ENCODE assay signal across 8 mouse cellular contexts in genomic region chr10:54117763-54118162, GRCm38 (mm10). TPM values are rescaled to one million over a fixed set of nuclear protein-coding genes. Genes with fewer than 3 reads are reported as not detected.
DNase-seq lines count a peak whose midpoint lies in the region; ATAC-seq and TF ChIP-seq lines count a peak whose summit lies in the region.

No protein-coding gene starts in this region.

- intact Hi-C loops in heart, adult 2 months (cut with DNase I): no loop called here

- WGBS in embryonic facial prominence, embryonic 11.5 days: 70% methylated on average over 4 of the region's 4 CpGs
- WGBS in embryonic facial prominence, embryonic 10.5 days: 79% methylated on average over 4 of the region's 4 CpGs
- WGBS in heart, adult 2 months: 29% methylated on average over 4 of the region's 4 CpGs
- 50% methylated on average over 4 of the region's 4 CpGs for WGBS in kidney, postnatal 0 days
- WGBS in lung, embryonic 14.5 days: 42% methylated on average over 4 of the region's 4 CpGs

- H3K9me3 ChIP-seq in embryonic facial prominence, embryonic 11.5 days (replicated peaks; ENCODE audit: control insufficient read depth, low read length): no peaks in the 10 kb centered on the region
- no peaks in the 10 kb centered on the region for H3K9me3 ChIP-seq in embryonic facial prominence, embryonic 10.5 days
- H3K9me3 ChIP-seq in kidney, postnatal 0 days (replicated peaks; ENCODE audit: low read length): no peaks in the 10 kb centered on the region
- H3K9me3 ChIP-seq in lung, embryonic 14.5 days (ENCODE audit: low read depth, low read length): no peaks in the 10 kb centered on the region

- TF ChIP-seq CTCF in heart, adult 2 months (IDR thresholded peaks at IDR 0.05): no peak
- TF ChIP-seq CTCF in kidney, postnatal 0 days (IDR thresholded peaks at IDR 0.05; ENCODE audit: low read depth): no peak
- TF ChIP-seq CTCF in lung, embryonic 14.5 days (IDR thresholded peaks at IDR 0.05; ENCODE audit: low read depth): no peak

- peak; percentile 15 for DNase-seq in embryonic facial prominence, embryonic 11.5 days (ENCODE audit: low spot score)
- no peak for DNase-seq in embryonic facial prominence, embryonic 10.5 days (ENCODE audit: low spot score)
- peak; percentile 34 for DNase-seq in adrenal gland, postnatal 14 days
- peak; percentile 35 to 73 for DNase-seq in heart, adult 2 months
- peak; percentile 86 for DNase-seq in kidney, postnatal 0 days (ENCODE audit: low spot score)
- peak; percentile 67 for DNase-seq in lung, embryonic 14.5 days
- peak; percentile 90 for DNase-seq in splenic B cell, adult 2 months (ENCODE audit: low read depth, low spot score)
- DNase-seq in cerebellum, postnatal 36 days: no peak

- no peak overlapping the region for H3K4me2 ChIP-seq in embryonic facial prominence, embryonic 11.5 days (ENCODE audit: low read depth, low read length)
- H3K4me2 ChIP-seq in kidney, postnatal 0 days (ENCODE audit: low read length): no peak overlapping the region
- no peak overlapping the region for H3K4me2 ChIP-seq in lung, embryonic 14.5 days

- H3K4me1 ChIP-seq in embryonic facial prominence, embryonic 11.5 days (ENCODE audit: control insufficient read depth, insufficient read depth, low read length): no peaks in the 10 kb centered on the region
- H3K4me1 ChIP-seq in embryonic facial prominence, embryonic 10.5 days: no peaks in the 10 kb centered on the region
- 0 out of 2 replicates have a peak, but pooled peaks cover 2% of the 10 kb centered on the region for H3K4me1 ChIP-seq in heart, adult 2 months (ENCODE audit: control insufficient read depth, insufficient read depth, low read length)
- H3K4me1 ChIP-seq in kidney, postnatal 0 days (replicated peaks; ENCODE audit: insufficient read depth, low read length): 0 out of 2 replicates have a peak, but pooled peaks cover 6% of the 10 kb centered on the region
- no peaks in the 10 kb centered on the region for H3K4me1 ChIP-seq in lung, embryonic 14.5 days (ENCODE audit: insufficient read depth)

- no peaks in the 10 kb centered on the region for H3K27me3 ChIP-seq in embryonic facial prominence, embryonic 11.5 days (ENCODE audit: control insufficient read depth, insufficient read depth, low read length)
- no peaks in the 10 kb centered on the region for H3K27me3 ChIP-seq in embryonic facial prominence, embryonic 10.5 days (replicated peaks; ENCODE audit: low read depth, poor library complexity, severe bottlenecking)
- no peaks in the 10 kb centered on the region for H3K27me3 ChIP-seq in heart, adult 2 months (ENCODE audit: control insufficient read depth, insufficient read depth, low read length)
- no peaks in the 10 kb centered on the region for H3K27me3 ChIP-seq in kidney, postnatal 0 days (ENCODE audit: insufficient read depth, low read length)
- H3K27me3 ChIP-seq in lung, embryonic 14.5 days (ENCODE audit: insufficient read depth, low read length): no peaks in the 10 kb centered on the region
- H3K27me3 ChIP-seq in splenic B cell, adult 2 months (ENCODE audit: control insufficient read depth, insufficient read depth, low read length, poor library complexity, severe bottlenecking): no peaks in the 10 kb centered on the region; the same call in none of the 2 replicates

- no peak overlapping the region for H3K4me3 ChIP-seq in embryonic facial prominence, embryonic 11.5 days (ENCODE audit: low read depth, low read length)
- no peak overlapping the region for H3K4me3 ChIP-seq in embryonic facial prominence, embryonic 10.5 days
- no peak overlapping the region for H3K4me3 ChIP-seq in heart, adult 2 months
- H3K4me3 ChIP-seq in kidney, postnatal 0 days (replicated peaks; ENCODE audit: low read depth, low read length): no peak overlapping the region
- H3K4me3 ChIP-seq in lung, embryonic 14.5 days (ENCODE audit: low read depth, low read length): no peak overlapping the region

- TF ChIP-seq EP300 in heart, adult 2 months (IDR thresholded peaks at IDR 0.05; ENCODE audit: insufficient read depth, low read depth, low read length): peak; percentile 85; the same call in 1 of the 2 replicates

- TF ChIP-seq POLR2A in heart, adult 2 months (IDR thresholded peaks at IDR 0.05; ENCODE audit: insufficient read depth, low read depth, low read length): peak; percentile 33; the same call in 1 of the 2 replicates

- no peak overlapping the region for H3K27ac ChIP-seq in embryonic facial prominence, embryonic 11.5 days (replicated peaks; ENCODE audit: low read depth, low read length)
- H3K27ac ChIP-seq in embryonic facial prominence, embryonic 10.5 days (replicated peaks): no peak overlapping the region
- H3K27ac ChIP-seq in heart, adult 2 months: peak overlapping the region; percentile 44
- H3K27ac ChIP-seq in kidney, postnatal 0 days: no peak overlapping the region
- no peak overlapping the region for H3K27ac ChIP-seq in lung, embryonic 14.5 days (ENCODE audit: low read depth)

- ATAC-seq in embryonic facial prominence, embryonic 11.5 days (replicated peaks; ENCODE audit: insufficient number of reproducible peaks, low FRiP score, low TSS enrichment, low read depth): no peak
- peak; percentile 61 for ATAC-seq in kidney, postnatal 0 days (replicated peaks; ENCODE audit: low FRiP score, low read depth)
- peak; percentile 81; the same call in 1 of the 2 replicates for ATAC-seq in lung, embryonic 14.5 days (ENCODE audit: insufficient read depth)

- H3K79me2 ChIP-seq in heart, adult 2 months (replicated peaks; ENCODE audit: control insufficient read depth, insufficient read depth, low read length): no peaks in the 10 kb centered on the region

- H3K9ac ChIP-seq in embryonic facial prominence, embryonic 11.5 days (replicated peaks; ENCODE audit: low read length): no peak overlapping the region
- no peak overlapping the region for H3K9ac ChIP-seq in heart, adult 2 months (ENCODE audit: low read depth, low read length)
- no peak overlapping the region for H3K9ac ChIP-seq in kidney, postnatal 0 days (ENCODE audit: low read depth, low read length)
- H3K9ac ChIP-seq in lung, embryonic 14.5 days: no peak overlapping the region

- no peaks in the 10 kb centered on the region for H3K36me3 ChIP-seq in embryonic facial prominence, embryonic 11.5 days (replicated peaks; ENCODE audit: control insufficient read depth, insufficient read depth, low read depth, low read length)
- H3K36me3 ChIP-seq in embryonic facial prominence, embryonic 10.5 days (replicated peaks): no peaks in the 10 kb centered on the region
- H3K36me3 ChIP-seq in heart, adult 2 months (ENCODE audit: control insufficient read depth, insufficient read depth, low read length): no peaks in the 10 kb centered on the region
- no peaks in the 10 kb centered on the region for H3K36me3 ChIP-seq in kidney, postnatal 0 days (ENCODE audit: insufficient read depth, low read length)
- no peaks in the 10 kb centered on the region for H3K36me3 ChIP-seq in lung, embryonic 14.5 days (ENCODE audit: insufficient read depth)
- H3K36me3 ChIP-seq in splenic B cell, adult 2 months (ENCODE audit: control insufficient read depth, insufficient read depth, low read length, poor library complexity, severe bottlenecking): no peaks in the 10 kb centered on the region

RNA-seq across cellular contexts. Expression of gene Man1a, which starts 41.4 kb away (rescaled TPM):
- polyA plus RNA-seq in embryonic facial prominence, embryonic 11.5 days (2014; fragmentation: Nextera tagmentation; extraction: Ambion mirVana): 2.8 and 3.1 TPM in 2 replicates
- 1.7 and 1.9 TPM in 2 replicates for polyA plus RNA-seq in embryonic facial prominence, embryonic 10.5 days (2016; fragmentation: Nextera tagmentation; extraction: Ambion mirVana)
- total RNA-seq in adrenal gland, postnatal 14 days (2021): 80.7 and 83.5 TPM in 2 replicates
- 10 to 100 TPM; 40.1 to 43.2 TPM for total RNA-seq in heart, adult 2 months (2021)
- polyA plus RNA-seq in heart, adult 2 months (2012; rRNA removed): 6.9 and 14.6 TPM in 2 replicates
- 8.7 and 10.3 TPM in 2 replicates for polyA plus RNA-seq in kidney, postnatal 0 days (2015; fragmentation: Nextera tagmentation; extraction: Ambion mirVana)
- 4.7 and 4.8 TPM in 2 replicates for polyA plus RNA-seq in lung, embryonic 14.5 days (2014; fragmentation: Nextera tagmentation; extraction: Ambion mirVana)

Comparison
In these comparisons a context has a peak if more than half of its experiments do, and no peak if none do; other contexts are left out.
1. DNase-seq: peak in embryonic facial prominence, embryonic 11.5 days (single experiment), adrenal gland, postnatal 14 days (single experiment), heart, adult 2 months (2 of 2), kidney, postnatal 0 days (single experiment), lung, embryonic 14.5 days (single experiment) and splenic B cell, adult 2 months (single experiment); none in embryonic facial prominence, embryonic 10.5 days (single experiment) and cerebellum, postnatal 36 days (0 of 2).